Mouse (Mus musculus): ENCODE data around the gene 6430571L13Rik.

The 6430571L13Rik gene

DNA sequence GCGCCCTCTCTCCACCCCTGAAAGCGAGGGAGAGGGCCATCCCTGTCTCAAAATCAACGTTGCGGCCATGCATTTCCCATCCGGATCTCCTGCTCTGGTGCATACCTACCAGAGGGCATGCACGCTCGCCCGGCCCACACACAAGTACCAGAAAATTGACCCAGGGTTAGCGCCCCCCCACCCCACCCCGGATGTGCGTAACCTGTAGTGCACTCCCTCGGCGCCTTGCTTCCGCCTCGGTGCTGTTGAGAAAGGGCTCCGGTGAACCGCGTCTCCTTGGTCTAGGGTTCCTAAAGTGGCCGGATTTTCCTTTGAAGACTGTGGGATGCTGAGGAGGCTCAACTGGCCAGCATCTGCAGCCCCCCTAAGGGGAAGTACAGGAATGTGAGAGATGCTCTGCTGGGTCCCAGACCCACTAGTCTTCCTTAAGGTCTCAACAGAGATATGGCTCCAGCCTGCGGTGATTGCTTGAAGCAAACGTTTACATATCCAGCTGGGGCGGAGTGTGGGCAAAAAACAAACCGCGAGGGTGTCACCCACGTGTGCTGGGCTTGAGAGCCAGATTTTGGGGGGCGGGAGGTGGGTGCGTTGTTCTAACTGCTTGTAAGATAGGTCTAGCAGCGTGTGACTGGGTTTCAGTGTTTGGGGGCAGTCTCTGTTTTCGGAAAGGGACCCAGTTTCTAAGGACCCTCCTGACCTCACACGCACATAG is 2.1 kb upstream of the 6430571L13Rik start, which contains the start of gene Hemk1:
Hemk1 (minus strand) TSS at position 179 of the 712 bp plus-strand sequence.
- DNase-seq (ENCODE audit: low read depth, low spot score): peak; percentile 88

DNA sequence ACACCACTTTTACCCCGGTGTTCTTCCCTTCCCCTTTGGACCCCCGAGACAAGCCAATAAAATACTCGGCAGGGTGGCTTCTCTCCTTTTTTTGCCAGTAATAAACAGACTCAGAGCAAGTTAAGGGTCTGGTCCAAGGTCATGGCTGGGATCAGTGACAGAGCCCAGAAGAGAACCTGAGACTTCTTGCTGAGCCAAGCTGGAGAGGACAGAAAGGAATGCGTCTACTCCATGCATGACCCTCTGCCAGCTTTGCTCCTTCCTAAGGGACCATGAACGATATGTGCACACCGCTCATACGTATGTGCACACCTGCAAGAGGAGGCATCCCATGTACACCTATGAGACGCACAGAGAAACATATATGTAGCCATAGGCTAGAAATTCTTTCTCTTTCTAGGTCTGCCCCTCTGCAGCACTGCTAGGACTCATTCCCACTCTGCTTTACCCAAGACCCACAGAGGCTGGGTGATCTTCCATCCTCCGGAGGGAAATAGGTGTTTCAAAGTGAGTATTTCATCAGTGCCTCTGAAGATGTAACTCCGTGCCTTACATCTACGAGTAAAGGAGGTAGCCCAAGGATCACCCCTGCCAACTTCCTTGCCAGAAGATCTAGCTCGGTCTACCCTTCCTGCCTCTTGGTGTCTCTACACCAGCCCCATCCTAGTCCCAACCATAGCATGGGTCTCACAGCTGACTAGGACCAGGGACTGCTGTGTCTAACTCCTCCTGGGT is 676 bp downstream of the 6430571L13Rik start:
- DNase-seq (ENCODE audit: low read depth, low spot score): no peak

DNA sequence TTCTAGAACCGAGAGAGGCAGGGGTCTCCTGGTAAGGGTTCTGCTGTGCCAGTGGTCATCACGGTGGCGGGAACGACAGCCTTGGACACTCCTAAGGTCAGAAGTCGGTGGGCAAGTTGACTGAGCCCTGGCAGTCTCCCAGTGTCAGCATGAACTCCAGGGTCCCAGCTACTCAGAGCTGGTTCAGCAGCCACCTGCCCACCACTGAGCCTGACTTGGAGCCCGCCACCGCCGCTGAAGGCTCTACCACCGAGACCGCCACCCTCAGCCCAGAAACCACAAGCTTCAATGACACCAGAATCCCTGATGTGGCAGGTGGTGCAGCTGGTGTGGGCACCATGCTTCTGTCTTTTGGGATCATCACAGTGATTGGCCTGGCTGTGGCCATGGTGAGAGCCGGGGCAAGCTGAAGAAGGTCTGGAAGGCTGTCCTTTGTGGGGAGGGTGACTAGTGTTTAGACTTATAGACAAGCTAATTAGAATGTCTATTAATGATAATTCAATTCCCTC is 1.9 kb downstream of the 6430571L13Rik start:
- DNase-seq (ENCODE audit: low read depth, low spot score): no peak

DNA sequence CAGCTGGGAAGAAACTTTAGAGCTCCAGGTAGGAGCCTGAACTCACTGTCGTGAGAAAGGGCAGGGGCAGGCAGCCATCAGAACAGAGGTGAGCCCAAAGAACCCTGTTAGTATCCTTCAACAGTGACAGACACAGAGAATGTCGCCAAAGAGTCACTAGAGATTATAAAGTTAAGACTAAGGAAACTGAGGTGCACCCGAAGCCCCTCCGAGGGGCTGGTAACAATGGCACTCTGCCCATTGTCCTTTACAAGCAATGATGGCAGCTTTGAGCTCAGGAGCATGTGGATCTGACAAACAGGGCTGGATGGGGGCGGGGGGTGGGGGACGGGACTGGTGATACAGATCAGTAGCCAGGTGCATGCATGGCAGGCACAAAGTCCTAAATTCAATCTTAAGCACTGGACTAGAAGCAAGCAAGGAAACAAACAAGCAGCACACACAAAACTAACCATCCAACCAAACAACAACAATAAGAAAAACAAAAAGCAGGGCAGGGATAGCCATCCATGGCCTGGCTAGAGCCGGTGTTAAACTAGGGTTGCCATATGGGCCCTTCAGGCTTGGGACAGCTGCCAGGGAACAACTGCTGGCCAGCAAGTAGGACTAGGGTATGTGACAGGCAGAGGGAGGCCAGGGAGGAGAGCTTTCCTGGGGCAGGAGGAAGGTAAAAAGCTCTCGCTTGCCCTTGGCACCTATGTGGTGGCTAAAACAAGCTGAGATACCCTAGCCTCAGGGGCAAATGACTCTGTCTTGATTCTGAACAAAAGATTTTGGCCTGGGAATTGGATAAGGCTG is 2.9 kb downstream of the 6430571L13Rik start:
- no peak for DNase-seq (ENCODE audit: low read depth, low spot score)

DNA sequence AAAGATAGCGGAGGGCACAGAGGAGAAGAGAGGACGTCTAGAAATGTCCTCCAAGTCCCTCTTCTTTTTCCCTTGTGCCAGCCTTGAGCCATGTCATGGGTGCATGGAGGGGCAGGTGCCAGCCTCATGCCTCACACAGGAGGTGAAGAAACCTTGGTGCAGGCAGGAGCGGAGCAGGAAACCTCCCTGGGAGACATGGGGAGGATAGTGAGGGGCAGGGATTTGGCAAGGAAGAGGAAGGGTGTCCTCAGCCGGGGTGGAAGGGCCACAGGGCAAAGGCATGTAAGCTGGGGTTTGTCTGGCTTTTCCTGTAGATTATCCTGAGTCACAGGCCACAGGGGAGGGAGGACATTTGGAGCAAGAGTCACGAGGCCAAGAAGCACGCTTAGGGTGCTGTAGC is 3.6 kb downstream of the 6430571L13Rik start:
- no peak for DNase-seq (ENCODE audit: low read depth, low spot score)

DNA sequence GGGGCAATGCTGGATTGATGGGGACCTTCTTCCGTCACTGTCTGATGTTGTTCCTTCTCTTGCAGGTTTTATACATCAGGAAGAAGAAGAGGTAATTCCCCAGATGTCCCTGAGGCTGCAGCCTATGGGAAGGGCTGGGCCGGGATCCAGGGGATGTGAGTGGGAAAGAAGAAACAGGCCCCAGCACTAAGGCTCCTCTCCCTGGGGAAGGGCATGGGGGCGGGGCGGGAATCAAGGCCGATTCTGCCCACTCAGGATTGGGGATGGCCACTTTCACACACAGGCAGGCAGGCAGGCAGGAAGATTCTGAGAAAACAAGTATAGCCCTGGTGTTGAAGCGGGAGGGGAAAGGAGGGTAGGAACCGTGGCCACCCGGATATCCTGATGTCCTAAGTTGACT is 5.7 kb downstream of the 6430571L13Rik start:
- no peak for DNase-seq (ENCODE audit: low read depth, low spot score)

DNA sequence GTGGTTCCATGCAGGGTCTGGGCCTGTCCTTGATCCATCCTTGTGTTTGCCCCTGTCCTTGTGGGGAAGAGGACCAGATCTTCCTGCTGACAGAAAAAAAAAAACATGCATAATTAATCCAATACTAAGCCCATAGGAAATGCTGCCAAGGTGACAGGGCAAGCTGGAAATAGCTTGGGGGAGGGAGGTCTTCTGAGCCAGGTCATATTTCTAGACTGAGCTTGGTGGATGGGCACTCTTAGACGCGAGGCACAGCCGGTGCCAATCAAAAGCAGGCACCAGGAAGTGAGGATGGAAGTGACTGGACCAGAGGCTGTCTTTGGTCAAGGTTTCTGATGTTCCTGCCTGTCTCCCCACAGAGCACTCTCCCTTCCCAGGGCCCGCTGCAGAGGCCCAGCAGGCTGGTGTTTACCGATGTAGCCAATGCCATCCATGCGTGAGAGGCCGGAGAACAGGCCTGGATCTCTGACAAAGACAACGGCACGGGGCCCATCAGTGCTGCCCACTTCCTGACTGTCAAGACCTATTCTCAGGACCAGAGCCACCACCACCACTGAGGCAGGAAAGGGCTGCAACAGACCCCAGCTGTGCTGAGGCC is 7.3 kb downstream of the 6430571L13Rik start:
- no peak for DNase-seq (ENCODE audit: low read depth, low spot score)

DNA sequence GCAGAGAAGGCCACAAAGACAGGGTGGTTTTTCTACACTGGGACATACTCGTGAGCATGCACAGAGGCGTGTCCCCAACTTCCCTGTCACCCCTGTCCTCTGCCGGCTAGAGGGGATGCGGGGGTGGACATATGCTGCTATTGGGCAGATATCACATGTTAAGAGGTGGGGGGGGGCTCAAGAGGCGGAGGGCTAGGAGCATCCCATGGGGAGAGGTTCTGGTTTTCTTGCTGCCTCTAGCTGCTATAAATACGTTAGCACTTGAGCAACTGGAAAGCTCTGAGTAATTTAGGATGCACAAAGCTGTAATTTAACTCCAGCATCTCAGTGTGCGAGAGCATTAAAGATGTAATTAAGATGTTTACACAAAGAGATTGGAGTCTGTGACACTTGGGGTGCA is 8.9 kb downstream of the 6430571L13Rik start:
- peak; percentile 33 for DNase-seq (ENCODE audit: low read depth, low spot score)

DNA sequence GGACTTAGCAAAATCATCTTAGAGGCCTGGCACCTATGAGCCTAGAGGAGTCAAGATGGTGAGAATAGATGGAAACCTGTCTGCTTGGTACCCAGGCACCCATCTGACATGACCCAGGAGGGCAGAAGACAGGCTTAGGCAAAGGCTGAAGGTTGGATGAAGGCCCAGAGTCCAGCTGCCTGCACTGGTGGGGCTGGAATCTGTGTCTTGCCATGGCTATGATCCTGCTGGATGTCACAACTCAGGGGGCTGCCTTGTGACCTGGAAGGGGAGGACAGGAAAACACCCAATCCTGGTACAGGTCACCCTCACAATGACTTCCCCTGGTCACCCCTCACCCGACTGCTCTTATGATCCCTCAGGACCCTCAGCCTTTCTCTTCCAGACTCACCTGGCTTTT is 14.4 kb downstream of the 6430571L13Rik start:
- no peak for DNase-seq (ENCODE audit: low read depth, low spot score)

DNA sequence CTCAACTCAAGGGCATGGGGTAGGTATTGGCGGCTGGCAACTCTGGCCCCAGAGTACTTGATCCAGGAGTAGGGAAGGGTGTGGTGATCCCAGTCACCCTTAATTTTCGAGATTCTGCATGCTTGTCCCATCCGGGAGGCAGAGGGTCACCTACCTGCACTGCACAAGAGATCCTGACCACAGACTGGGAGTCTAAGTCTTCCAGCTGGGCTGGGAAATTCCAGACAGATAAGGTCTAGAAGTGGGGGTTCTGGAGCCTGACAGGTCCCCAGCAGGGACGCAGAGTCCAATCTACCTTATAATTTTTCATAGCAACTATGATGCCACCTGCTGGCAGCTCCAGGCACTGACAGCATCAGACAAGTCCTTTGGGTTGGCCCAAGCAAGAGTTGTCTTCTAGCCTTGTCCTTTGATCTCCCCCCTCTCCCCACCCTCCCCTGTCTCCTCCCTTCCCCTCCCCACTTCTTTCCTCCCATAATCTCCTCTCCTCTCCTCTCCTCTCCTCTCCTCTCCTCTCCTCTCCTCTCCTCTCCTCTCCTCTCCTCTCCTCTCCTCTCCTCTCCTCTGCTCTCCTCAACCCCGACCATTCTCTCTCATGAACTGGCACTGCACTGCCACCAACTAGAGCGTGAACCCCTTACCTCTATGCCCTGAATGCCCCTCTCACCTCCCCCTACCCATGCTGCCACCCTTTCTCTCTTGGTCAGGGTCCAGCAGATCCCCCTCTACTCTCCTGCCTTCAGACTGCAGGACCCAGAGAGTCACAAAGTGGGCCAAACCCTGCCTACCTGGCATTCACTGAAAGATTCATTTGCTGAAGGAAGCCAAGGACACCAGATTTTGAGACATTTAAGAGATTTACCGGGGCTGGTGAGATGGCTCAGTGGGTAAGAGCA is 15.7 kb downstream of the 6430571L13Rik start:
- no peak for DNase-seq (ENCODE audit: low read depth, low spot score)

DNA sequence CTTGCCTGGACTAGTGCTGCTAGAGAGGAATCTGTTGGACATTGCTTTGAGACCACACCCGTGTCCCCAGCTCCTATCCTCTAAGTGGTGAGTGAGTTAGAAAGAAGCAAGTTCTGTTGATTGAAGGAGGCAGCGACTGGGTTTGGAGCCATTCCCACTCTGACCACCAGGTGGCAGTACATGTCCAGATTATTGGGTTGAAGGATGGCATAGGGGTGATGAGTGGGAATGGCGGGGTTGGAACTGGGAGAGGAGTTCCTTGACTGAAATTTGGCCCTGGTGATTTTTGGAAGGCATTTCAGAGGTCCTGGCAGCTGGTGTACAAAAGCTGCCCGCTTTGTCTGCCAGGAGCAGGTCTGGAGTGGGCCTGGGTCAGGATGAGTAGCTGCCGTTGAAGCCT is 17.2 kb downstream of the 6430571L13Rik start:
- DNase-seq (ENCODE audit: low read depth, low spot score): peak; percentile 31

DNA sequence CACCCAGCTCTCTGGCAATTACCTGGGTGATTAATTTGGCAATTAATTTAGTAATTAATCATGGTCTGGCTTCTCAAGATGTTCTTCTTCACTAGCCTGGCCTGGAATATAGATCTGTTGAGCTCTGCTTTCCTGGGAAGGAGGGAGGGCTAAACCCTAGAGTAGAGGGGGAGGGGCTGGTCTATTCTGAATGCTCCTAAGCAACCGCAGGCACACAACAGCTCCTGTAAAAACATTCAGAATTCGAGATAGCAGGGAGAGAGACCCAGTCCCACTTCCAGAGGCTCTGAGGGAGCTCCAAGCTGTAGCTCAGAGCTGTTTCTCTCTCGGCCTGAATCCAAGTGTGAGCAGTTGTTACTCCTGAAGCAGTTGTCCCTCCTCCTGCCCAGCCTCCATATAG is 20.6 kb downstream of the 6430571L13Rik start:
- no peak for DNase-seq (ENCODE audit: low read depth, low spot score)

DNA sequence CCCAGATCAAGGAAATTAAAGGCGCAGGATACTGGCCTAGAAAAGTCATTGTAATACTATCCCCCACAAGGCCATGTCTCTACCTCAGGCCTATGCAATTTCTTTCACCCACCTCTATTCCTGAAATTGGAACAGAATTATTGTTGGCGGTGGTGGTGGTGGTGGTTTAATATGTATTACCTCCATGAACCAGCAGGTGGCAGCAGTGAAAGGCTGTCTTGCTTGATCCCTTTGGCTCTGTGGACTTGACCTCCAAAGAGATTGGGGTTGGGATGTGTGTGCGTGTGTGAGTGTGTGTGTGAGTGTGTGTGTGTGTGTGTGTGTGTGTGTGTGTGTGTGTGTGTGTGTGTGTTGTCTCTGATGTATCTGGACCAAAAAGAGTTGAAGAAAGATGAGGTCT is 26.2 kb downstream of the 6430571L13Rik start:
- DNase-seq (ENCODE audit: low read depth, low spot score): no peak

DNA sequence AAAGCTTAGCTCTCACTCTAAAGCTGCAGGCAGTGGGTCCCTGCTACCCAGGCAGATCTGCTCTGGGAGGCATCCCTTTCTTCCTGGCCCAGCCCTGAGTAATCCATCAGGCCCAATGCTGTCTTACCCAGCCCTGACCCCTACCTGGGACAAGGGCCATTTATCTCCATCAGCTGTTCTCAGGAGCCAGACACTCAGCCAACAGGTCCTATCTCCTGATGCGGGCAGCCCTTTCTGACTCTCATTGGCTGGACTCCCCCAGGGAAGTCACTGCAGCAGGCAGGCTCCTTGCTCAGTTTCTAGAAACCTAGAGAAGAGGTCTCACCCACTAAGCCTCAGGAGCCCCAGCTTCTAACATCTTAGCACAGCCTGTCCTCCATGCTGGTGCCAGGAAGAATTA is 27.9 kb downstream of the 6430571L13Rik start:
- DNase-seq (ENCODE audit: low read depth, low spot score): no peak

DNA sequence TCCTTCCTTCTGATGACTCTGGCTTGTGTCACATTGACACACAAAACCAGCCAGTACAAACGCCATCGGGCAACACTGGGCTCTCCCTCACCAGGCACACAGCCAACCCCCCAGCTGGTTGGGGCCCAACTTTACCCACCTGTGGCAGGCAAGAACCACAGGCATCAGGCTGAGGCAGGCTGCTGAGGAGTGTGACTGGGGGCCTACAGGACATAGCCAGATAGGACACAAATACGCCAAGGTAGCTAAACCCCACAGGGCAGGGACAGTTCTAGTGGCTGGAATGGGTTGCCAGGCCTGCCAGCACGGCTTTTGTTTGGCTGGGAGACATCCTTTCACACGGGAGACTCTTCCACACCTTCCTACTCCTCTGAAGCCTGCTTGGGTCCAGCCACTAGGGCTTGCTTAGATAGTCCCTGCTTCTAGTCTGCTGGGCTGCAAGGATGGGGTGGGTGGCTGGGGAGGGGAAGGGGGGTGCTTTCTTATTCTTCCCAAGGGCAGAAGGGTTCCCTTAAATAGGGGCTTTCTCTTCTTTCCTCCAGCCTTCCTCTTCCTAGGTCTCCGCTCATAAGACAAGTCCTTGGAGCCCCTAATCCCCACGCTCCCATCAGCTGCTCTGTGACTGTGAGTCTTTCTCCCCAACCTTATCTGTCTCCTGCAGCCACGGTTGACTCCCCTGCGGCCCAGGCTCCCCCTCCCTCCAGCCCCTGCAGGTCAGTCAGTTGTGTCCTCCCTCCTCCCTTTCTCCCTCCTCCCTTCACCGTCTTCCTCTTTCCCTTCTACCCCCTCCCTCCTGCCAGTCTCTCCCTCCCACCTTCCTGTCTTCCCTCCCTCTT is 29.1 kb downstream of the 6430571L13Rik start:
- DNase-seq (ENCODE audit: low read depth, low spot score): no peak

DNA sequence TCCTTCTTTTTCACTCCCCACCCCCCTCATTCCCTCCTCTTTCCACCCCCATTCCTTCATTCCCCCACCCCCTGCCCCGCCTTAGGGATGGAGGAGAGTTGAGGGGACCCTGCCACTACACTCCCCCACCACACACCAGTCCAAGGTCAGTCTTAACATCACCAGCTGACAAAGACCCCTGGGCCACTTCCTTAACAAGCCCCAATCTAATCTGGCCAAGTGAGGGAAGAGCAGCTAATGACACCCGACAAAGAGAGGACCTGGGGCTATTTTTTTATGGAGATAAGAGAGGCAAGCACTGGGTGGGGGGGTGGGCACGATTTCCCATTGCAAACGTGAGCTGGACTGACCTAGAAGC is 29.7 kb downstream of the 6430571L13Rik start:
- DNase-seq (ENCODE audit: low read depth, low spot score): no peak

DNA sequence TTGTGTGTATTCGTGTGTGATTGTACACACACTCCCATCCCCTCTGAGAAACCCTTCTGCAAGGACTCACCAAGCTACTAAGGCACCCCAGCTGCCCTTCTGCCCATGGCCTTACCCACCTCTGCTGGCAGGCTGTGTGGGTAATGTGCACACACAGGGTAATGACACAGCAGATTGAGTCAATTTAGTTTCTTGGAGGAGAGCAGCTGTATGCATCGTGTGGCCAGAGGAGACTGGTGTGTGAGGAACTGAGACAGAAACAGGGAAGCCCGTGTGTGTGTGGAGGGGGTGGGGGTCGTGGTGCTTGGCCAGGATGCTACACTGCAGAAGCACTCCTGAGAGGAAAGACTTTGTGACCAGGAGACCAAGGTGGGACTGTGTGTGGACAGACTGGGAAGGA is 32.0 kb downstream of the 6430571L13Rik start:
- DNase-seq (ENCODE audit: low read depth, low spot score): no peak

DNA sequence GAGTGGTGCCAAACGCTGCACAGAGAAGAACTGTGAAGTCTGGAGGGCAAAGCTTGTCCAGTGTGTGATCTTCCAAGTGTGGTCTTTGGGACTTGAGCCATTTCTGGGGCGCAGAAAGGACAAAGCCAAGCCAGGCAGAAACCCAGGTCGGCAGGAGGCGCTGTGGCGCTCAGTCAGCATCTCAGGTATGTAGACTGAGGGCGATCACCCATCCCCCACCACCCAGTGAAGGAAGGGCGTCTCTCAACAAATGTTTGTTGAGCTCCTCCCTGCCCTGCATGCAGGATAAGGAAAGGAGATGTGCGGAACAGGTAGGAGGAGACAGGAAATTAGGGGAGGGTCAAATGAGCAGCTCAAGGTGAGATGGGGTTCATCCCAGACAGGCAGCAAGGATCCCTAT is 34.2 kb downstream of the 6430571L13Rik start:
- no peak for DNase-seq (ENCODE audit: low read depth, low spot score)

DNA sequence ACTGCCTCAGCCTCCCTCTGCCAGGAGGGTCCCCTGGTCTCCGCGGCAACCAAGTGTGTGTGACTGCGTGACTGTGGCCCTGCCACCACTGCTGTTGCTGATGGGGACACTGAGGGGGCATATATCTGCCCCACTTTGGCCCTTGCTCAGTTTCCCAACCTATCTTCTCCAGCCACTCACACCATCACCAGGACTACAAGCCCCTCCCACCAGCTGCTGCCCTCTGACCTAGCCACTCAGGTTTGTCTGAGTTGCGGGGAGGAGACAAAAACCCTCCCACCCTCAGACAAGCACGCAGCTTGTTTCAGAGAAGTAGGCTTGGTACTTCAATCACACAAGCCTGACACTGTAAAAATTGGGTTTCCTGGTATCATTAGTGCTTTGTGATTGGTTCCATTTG is 35.0 kb downstream of the 6430571L13Rik start:
- no peak for DNase-seq (ENCODE audit: low read depth, low spot score)

DNA sequence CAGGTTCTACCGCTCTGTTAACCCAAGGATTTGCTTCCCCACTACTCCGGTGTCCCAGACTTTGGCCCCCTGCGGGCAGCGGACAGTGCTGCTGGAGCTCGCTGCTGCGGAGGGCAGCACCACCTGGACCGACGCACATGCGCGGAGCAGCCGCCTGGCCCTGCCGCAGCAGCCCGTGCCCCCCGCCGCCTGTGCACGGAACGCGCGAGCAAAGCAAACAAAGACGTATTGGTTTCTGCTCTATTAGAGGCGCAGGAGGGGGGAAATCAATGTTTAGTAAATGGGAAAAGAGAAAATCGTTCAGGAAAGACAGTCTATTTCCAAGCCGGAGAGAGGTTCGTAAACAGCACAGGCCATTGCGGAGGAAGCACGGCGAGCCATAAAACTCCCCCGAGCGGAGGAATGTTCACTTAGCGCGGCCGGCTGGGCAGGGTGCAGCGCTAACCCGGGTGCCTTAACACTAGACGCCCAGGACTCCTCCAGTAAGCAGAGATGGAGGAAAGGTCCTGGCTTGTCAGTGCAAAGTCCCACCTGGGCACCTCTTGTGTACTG is 37.6 kb downstream of the 6430571L13Rik start:
- DNase-seq (ENCODE audit: low read depth, low spot score): no peak
